Mouse (Mus musculus) CH12.LX (cell line): ENCODE measurements around the gene Ovgp1. TPM values are rescaled to one million over a fixed set of nuclear protein-coding genes. Genes with fewer than 3 reads are reported as not detected.

Experiments
- DNase-seq: peaks from one replicate; pipeline ENCODE4 v3.0.0-alpha.2; 2013; ENCODE audit errors: extremely low read depth
- H3K27ac ChIP-seq: 2 replicates; pipeline ENCODE4 v1.5.1; 2012; ENCODE audit warnings: low read depth, mild to moderate bottlenecking, control low read depth, moderate library complexity; ENCODE audit not compliant: insufficient read depth
- H3K27me3 ChIP-seq: replicated peaks from 2 replicates; pipeline ENCODE3; 2012; ENCODE audit warnings: inconsistent platforms
- H3K36me3 ChIP-seq, 2 experiments: replicated peaks in 1 of 2; 2 replicates each; pipeline versions ENCODE3 to v1.6.1; 2012; ENCODE audit warnings: inconsistent platforms in 1 of 2, low read length in 1 of 2, mild to moderate bottlenecking in 1 of 2, mixed read lengths in 1 of 2, moderate library complexity in 1 of 2; ENCODE audit not compliant: control insufficient read depth in 1 of 2, insufficient read depth in 1 of 2
- H3K4me1 ChIP-seq, 2 experiments: 2 replicates each; pipeline ENCODE4 v1.6.1; 2012; ENCODE audit warnings: inconsistent platforms in 1 of 2, moderate library complexity in 1 of 2; ENCODE audit not compliant: insufficient read depth in 2 of 2, control insufficient read depth in 1 of 2
- H3K4me2 ChIP-seq: 2 replicates; pipeline ENCODE4 v1.6.1; 2012; ENCODE audit warnings: low read depth, mild to moderate bottlenecking, control low read depth; ENCODE audit not compliant: poor library complexity, insufficient read depth, severe bottlenecking
- H3K4me3 ChIP-seq, 3 experiments: fragments of 150-350 bp in 1 of 3; sonication (generic) in 1 of 3; replicated peaks in 1 of 3; 2 replicates each; pipeline versions ENCODE3 to v1.5.1; 2011 to 2012; ENCODE audit warnings: low read depth in 2 of 3, low read length in 2 of 3, mild to moderate bottlenecking in 2 of 3, moderate library complexity in 2 of 3, control low read depth in 1 of 3, improper control_type of control experiment in 1 of 3, inconsistent platforms in 1 of 3, mixed read lengths in 1 of 3; ENCODE audit not compliant: poor library complexity in 1 of 3
- H3K79me2 ChIP-seq: replicated peaks from 2 replicates; pipeline ENCODE4 v1.6.1; 2012; ENCODE audit warnings: mild to moderate bottlenecking, moderate library complexity; ENCODE audit not compliant: control insufficient read depth, poor library complexity, insufficient read depth, severe bottlenecking; ENCODE audit errors: extremely low read depth
- H3K9ac ChIP-seq: 2 replicates; pipeline ENCODE4 v1.6.1; 2012; ENCODE audit warnings: low read depth, mild to moderate bottlenecking, control low read depth, moderate library complexity; ENCODE audit not compliant: insufficient read depth
- H3K9me3 ChIP-seq: replicated peaks from 2 replicates; pipeline ENCODE3; 2012; ENCODE audit warnings: low read length, inconsistent platforms, mixed read lengths
- E2F4 ChIP-seq: IDR thresholded peaks from 2 replicates; pipeline ENCODE4 v1.6.1; 2011; ENCODE audit warnings: low read depth, low read length, improper control_type of control experiment; ENCODE audit not compliant: insufficient replicate concordance
- ELF1 ChIP-seq: IDR thresholded peaks from 2 replicates; pipeline ENCODE4 v1.6.1; 2014; ENCODE audit warnings: low read depth, mild to moderate bottlenecking, inconsistent platforms, low read length, improper control_type of control experiment
- GABPA ChIP-seq: IDR thresholded peaks from 2 replicates; pipeline ENCODE4 v1.6.1; 2012; ENCODE audit warnings: low read depth, low read length, improper control_type of control experiment, inconsistent platforms; ENCODE audit not compliant: insufficient replicate concordance
- JUN ChIP-seq: IDR thresholded peaks from 2 replicates; pipeline ENCODE4 v1.6.1; 2011; ENCODE audit warnings: low read depth, mild to moderate bottlenecking, low read length, improper control_type of control experiment, moderate library complexity; ENCODE audit not compliant: insufficient read depth
- JUND ChIP-seq: conservative IDR thresholded peaks from 2 replicates; pipeline ENCODE4 v1.6.1; 2011; ENCODE audit warnings: low read depth, low read length, improper control_type of control experiment
- KAT2A ChIP-seq: IDR thresholded peaks from 2 replicates; pipeline ENCODE4 v1.6.1; 2012; ENCODE audit warnings: low read length, improper control_type of control experiment, inconsistent platforms; ENCODE audit not compliant: insufficient replicate concordance
- MAX ChIP-seq: IDR thresholded peaks from 2 replicates; pipeline ENCODE4 v1.6.1; 2011; ENCODE audit warnings: low read length, improper control_type of control experiment
- MAZ ChIP-seq: IDR thresholded peaks from 2 replicates; pipeline ENCODE4 v1.6.1; 2012; ENCODE audit warnings: low read depth, mild to moderate bottlenecking, inconsistent platforms, low read length, improper control_type of control experiment, moderate library complexity
- MXI1 ChIP-seq: IDR thresholded peaks from 2 replicates; pipeline ENCODE4 v1.6.1; 2011; ENCODE audit warnings: mild to moderate bottlenecking, low read depth, low read length, improper control_type of control experiment
- MYC ChIP-seq: IDR thresholded peaks from 2 replicates; pipeline ENCODE4 v1.6.1; 2011; ENCODE audit warnings: low read depth, mild to moderate bottlenecking, improper control_type of control experiment, low read length
- NRF1 ChIP-seq: IDR thresholded peaks from 2 replicates; pipeline ENCODE4 v1.6.1; 2014; ENCODE audit warnings: low read depth, mild to moderate bottlenecking, inconsistent platforms, low read length, improper control_type of control experiment, moderate library complexity
- PAX5 ChIP-seq: IDR thresholded peaks from 2 replicates; pipeline ENCODE4 v1.6.1; 2012; ENCODE audit warnings: low read length, inconsistent platforms, mixed read lengths
- POLR2A ChIP-seq: IDR thresholded peaks from 2 replicates; pipeline ENCODE4 v1.6.1; 2011; ENCODE audit warnings: low read depth, mild to moderate bottlenecking, improper control_type of control experiment, low read length
- RAD21 ChIP-seq: IDR thresholded peaks from 2 replicates; pipeline ENCODE4 v1.6.1; 2011; ENCODE audit warnings: low read depth, mild to moderate bottlenecking, low read length, improper control_type of control experiment, moderate library complexity
- RCOR1 ChIP-seq: conservative IDR thresholded peaks from 2 replicates; pipeline ENCODE4 v1.6.1; 2012; ENCODE audit warnings: low read depth, mild to moderate bottlenecking, inconsistent platforms, low read length, improper control_type of control experiment
- SIN3A ChIP-seq: IDR thresholded peaks from 2 replicates; pipeline ENCODE4 v1.6.1; 2012; ENCODE audit warnings: low read length, improper control_type of control experiment, inconsistent platforms
- SMC3 ChIP-seq: IDR thresholded peaks from 2 replicates; pipeline ENCODE4 v1.6.1; 2011; ENCODE audit warnings: low read depth, low read length, improper control_type of control experiment
- TBP ChIP-seq: conservative IDR thresholded peaks from 2 replicates; pipeline ENCODE4 v1.6.1; 2011; ENCODE audit warnings: low read depth, low read length, improper control_type of control experiment
- TCF12 ChIP-seq: IDR thresholded peaks from 2 replicates; pipeline ENCODE4 v1.6.1; 2014; ENCODE audit warnings: low read depth, mild to moderate bottlenecking, inconsistent platforms, low read length, improper control_type of control experiment
- UBTF ChIP-seq: IDR thresholded peaks from 2 replicates; pipeline ENCODE4 v1.6.1; 2012; ENCODE audit warnings: low read depth, mild to moderate bottlenecking, inconsistent platforms, low read length, improper control_type of control experiment, moderate library complexity
- USF1 ChIP-seq: IDR thresholded peaks from 2 replicates; pipeline ENCODE4 v1.6.1; 2014; ENCODE audit warnings: low read depth, mild to moderate bottlenecking, inconsistent platforms, low read length, improper control_type of control experiment
- USF2 ChIP-seq: conservative IDR thresholded peaks from 2 replicates; pipeline ENCODE4 v1.6.1; 2011; ENCODE audit warnings: low read depth, low read length, improper control_type of control experiment
- ZC3H11A ChIP-seq: IDR thresholded peaks from 2 replicates; pipeline ENCODE4 v1.6.1; 2012; ENCODE audit warnings: low read depth, mild to moderate bottlenecking, inconsistent platforms, low read length, improper control_type of control experiment
- dilution Hi-C: fragments of 300-500 bp; cut with MboI; formaldehyde crosslinking; loops from 2 replicates; pipeline ENCODE4 v1.14.3; 2020; ENCODE audit warnings: low sequenced_read_pairs; ENCODE audit not compliant: extremely low pct_unique_long_range_greater_than_20kb, extremely low pct_ligation_motif_present
- in situ Hi-C: fragments of 300-500 bp; cut with MboI; formaldehyde crosslinking; loops from 3 replicates; pipeline ENCODE4 v1.14.3; 2019; ENCODE audit warnings: low sequenced_read_pairs, low pct_ligation_motif_present, low pct_unique_long_range_greater_than_20kb, mixed read lengths
- polyA plus RNA-seq: library from polyadenylated mRNA; unstranded; fragments of >175 nt; gene quantifications from 2 replicates; pipeline ENCODE4 v1.2.1, GENCODE M21; 2012; ENCODE audit warnings: low read depth; ENCODE audit not compliant: insufficient read length
- total RNA-seq, 2 experiments: library from RNA; depleted of rRNA; stranded (reverse); fragments of 300-350 nt in 1 of 2; fragments of >200 nt in 1 of 2; gene quantifications; 2 replicates each; pipeline ENCODE4 v1.2.3; 2012 to 2014

Ovgp1 gene
- total RNA-seq (2012; rRNA removed) (1.4 and 1.6 TPM in 2 replicates), total RNA-seq (2014; rRNA removed) (2.3 TPM in 2 replicates), polyA plus RNA-seq (4.3 and 5.6 TPM in 2 replicates)

DNA sequence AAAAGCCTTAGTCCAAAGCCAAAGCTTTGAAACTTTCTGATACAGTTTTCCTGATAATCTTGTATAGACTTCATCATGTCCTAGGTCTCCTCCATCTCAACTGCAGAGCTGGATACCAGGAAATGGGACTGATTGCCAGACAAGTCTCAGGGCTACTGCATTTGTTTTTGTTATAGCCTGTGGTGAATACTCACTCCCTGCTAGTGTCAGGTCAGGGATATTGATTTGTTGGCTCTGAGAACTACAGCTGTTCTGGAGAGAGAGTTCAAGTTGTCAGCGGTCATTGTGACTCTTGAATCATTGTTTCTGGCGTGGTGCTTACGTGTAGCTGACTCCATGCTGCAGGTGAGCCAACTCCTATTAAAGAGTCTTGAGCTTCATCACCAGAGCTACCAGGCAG, at the start of gene Ovgp1:
Gene Ovgp1, plus strand, starts transcription at position 301 of the 400 bp plus-strand sequence.
- Histone ChIP-seq H3K4me3 (no peak within 1 kb of the TSS), H3K27ac (no peak within 1 kb of the TSS), H3K27me3 (no peaks in the 10 kb centered on the region), H3K9ac (no peak within 1 kb of the TSS), H3K4me1 (peaks cover 0 to 9% of the 10 kb centered on the region in 2 experiments; a peak in 1 of 4 replicates)
- no peak for DNase-seq
- TF ChIP-seq SMC3: no peak
- TF ChIP-seq PAX5: no peak
- no peak for TF ChIP-seq ZC3H11A
- no peak for TF ChIP-seq MAX
- TF ChIP-seq KAT2A: no peak
- no peak for TF ChIP-seq RAD21
- TF ChIP-seq TBP: no peak
- no peak for TF ChIP-seq USF1
- no peak for TF ChIP-seq MAZ
- TF ChIP-seq JUND: no peak
- TF ChIP-seq GABPA: no peak
- no peak for TF ChIP-seq POLR2A
- no peak for TF ChIP-seq SIN3A
- TF ChIP-seq, all 38 proteins: peak for 0
- dilution Hi-C loops: no loop called here
- peaks cover 15 to 53% of the 10 kb centered on the region in 2 experiments for H3K36me3 ChIP-seq
- H3K79me2 ChIP-seq: no peaks in the 10 kb centered on the region
- in situ Hi-C loops: no loop called here
- H3K4me2 ChIP-seq: no peak within 1 kb of the TSS
- no peaks in the 10 kb centered on the region for H3K9me3 ChIP-seq

DNA sequence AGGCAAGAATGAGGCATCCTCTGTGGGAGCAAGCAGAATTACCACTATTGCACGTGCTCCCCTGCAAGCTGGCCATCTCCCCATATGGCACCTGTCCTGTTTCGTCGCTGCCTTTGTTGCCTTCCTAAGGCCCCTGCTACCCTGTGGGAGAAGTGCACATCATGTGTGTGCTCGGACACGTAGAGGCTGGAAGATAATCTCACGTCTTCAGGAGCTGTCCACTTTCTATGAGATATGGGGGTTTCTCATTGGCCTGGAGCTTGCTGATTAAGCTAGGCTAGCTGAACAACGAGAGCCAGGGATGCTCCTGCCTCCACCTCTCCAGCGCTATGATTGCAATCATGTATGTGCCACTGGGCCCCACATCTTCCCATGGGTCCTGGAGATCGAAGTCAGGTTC, 48.9 kb upstream of the Ovgp1 start:
- Histone ChIP-seq H3K9me3 (no peaks in the 10 kb centered on the region), H3K4me2 (no peak overlapping the region), H3K9ac (no peak overlapping the region), H3K36me3 (peaks cover 0 to 29% of the 10 kb centered on the region in 2 experiments), H3K27me3 (no peaks in the 10 kb centered on the region), H3K79me2 (no peaks in the 10 kb centered on the region), H3K4me1 (peaks cover 9 to 43% of the 10 kb centered on the region in 2 experiments), H3K27ac (no peak overlapping the region), H3K4me3 (no peak overlapping the region)
- in situ Hi-C loops: no loop called here
- dilution Hi-C loops: loop anchor here (25.0 kb wide), 1 partner anchor 237 kb away; the partner anchor contains the start of gene Ddx20
- no peak for TF ChIP-seq RCOR1
- TF ChIP-seq USF1: no peak
- TF ChIP-seq PAX5: no peak
- TF ChIP-seq JUN: no peak
- no peak for TF ChIP-seq SIN3A
- TF ChIP-seq GABPA: no peak
- TF ChIP-seq MAZ: no peak
- TF ChIP-seq ELF1: no peak
- no peak for TF ChIP-seq TCF12
- TF ChIP-seq ZC3H11A: no peak
- no peak for TF ChIP-seq POLR2A
- no peak for TF ChIP-seq UBTF
- no peak for TF ChIP-seq MYC
- no peak for TF ChIP-seq TBP
- TF ChIP-seq NRF1: no peak
- no peak for TF ChIP-seq MXI1
- TF ChIP-seq USF2: no peak
- TF ChIP-seq E2F4: no peak
- no peak for DNase-seq
